Mouse (Mus musculus): Measurements from ENCODE around the gene Fpr2. TPM values are rescaled to one million over a fixed set of nuclear protein-coding genes. Genes with fewer than 3 reads are reported as not detected.
"Not testable (repeated sequence)": the region's sequence is repeated elsewhere in the genome, so short reads cannot be mapped to it uniquely, and the experiment has no call there.

Gene Fpr2
- polyA plus RNA-seq, 1 experiment from 2014 or later: not detected

DNA sequence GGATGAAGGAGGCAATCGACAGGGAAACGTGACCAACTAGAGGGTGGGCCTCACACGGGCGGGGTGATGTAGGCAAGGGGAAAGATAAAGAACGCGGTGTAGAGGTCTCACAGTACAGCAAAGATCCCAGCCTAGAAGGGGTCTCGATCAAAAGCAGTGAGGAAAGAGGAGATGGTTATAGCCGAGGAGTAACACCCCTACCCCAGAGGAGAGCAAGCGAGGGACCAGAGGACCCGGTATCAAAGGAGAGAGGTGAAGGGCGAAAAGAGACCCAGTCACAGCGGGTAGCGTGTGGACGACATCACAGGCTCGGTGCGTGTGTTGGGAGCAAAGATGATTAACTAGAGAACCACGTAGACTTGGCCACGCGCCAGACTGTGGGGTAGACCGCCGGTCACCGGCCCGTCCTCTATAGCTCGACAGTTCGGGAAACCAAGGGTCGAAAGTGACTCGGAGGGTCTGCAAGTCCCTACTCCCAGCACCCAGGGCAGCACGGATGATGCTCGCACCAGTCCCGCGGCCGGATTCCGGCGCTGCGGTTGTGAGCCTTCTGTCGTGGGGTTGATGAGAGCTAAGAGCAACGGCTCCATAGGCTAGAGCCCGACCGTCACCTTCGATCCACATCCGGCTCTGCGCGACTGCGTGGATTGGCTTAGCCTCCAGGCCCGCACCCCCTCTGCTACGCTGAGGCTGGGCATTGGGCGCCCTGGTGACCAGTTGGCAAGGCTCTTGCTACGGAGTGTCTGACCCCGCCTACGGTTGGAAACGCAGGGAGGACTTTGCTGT is 22.2 kb downstream of the Fpr2 start:
- Histone ChIP-seq H3K4me3 (ENCODE audit: low read depth, low read length) (peak overlapping the region; percentile 37), H3K4me2 (replicated peaks; ENCODE audit: low read depth, low read length) (peak overlapping the region; percentile 54), H3K4me1 (replicated peaks; ENCODE audit: control insufficient read depth, insufficient read depth, low read length) (no peaks in the 10 kb centered on the region), H3K27me3 (ENCODE audit: control insufficient read depth, insufficient read depth, low read length) (no peaks in the 10 kb centered on the region), H3K9me3 (ENCODE audit: control insufficient read depth, low read length) (no peaks in the 10 kb centered on the region), H3K36me3 (ENCODE audit: control insufficient read depth, insufficient read depth, low read length) (no peaks in the 10 kb centered on the region), H3K9ac (ENCODE audit: low read depth, low read length) (peak overlapping the region; percentile 55), H3K27ac (ENCODE audit: low read depth, low read length) (no peak overlapping the region)
- WGBS: 20% methylated on average over 51 of the region's 51 CpGs
- ATAC-seq (ENCODE audit: low FRiP score) (peak; percentile 99), DNase-seq (ENCODE audit: low spot score) (peak; percentile 85)

DNA sequence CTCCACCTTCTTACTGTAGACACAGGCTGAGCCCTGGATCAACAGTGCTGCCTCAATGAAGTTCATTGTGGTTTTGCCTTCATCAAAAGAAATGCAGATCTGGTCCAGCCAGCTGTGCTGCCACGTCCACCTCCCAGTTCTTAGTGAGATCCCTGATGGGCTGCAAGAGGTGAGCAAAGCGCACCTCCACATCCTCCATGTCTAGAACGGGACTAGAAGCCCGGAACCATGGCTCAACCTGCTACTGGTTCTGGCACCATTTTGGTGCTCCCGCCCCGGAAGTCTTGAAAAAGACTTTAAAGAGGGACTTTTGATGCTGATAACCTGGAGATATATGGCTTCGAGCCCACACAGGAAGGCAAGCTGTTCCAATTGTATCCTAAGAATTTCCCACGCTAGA is 25.0 kb downstream of the Fpr2 start:
- 89% methylated on average over 8 of the region's 8 CpGs for WGBS
- H3K27ac ChIP-seq (ENCODE audit: low read depth, low read length); ATAC-seq (ENCODE audit: low FRiP score): not testable (repeated sequence)

DNA sequence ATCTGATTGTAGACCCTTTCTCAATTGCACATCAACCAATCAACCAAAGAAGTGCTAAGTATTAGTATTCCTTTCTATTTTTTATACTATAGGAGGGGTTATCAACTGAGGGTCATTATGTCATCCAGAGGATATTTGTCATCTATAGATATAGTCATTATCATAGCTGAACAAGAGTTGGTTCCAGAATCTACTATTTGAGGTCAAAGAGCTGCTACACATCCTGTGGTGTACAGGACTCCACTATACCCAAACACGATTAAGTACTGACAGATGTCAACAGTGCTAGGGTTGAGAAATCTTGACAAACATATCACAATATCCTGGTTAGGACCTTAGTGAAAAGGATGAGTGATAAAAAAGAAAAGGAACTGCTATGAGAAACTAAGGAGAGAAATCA is 29.8 kb downstream of the Fpr2 start:
- DNase-seq (ENCODE audit: low spot score) (no peak), ATAC-seq (ENCODE audit: low FRiP score) (no peak)
- no peaks in the 10 kb centered on the region for H3K9me3 ChIP-seq (ENCODE audit: control insufficient read depth, low read length)
- WGBS: 91% methylated on average over 1 of the region's 1 CpGs
- H3K27ac ChIP-seq (ENCODE audit: low read depth, low read length): no peak overlapping the region
- no peak overlapping the region for H3K9ac ChIP-seq (ENCODE audit: low read depth, low read length)
- H3K36me3 ChIP-seq (ENCODE audit: control insufficient read depth, insufficient read depth, low read length): no peaks in the 10 kb centered on the region
- H3K4me3 ChIP-seq (ENCODE audit: low read depth, low read length): no peak overlapping the region
- no peak overlapping the region for H3K4me2 ChIP-seq (replicated peaks; ENCODE audit: low read depth, low read length)
- H3K27me3 ChIP-seq (ENCODE audit: control insufficient read depth, insufficient read depth, low read length): no peaks in the 10 kb centered on the region
- H3K4me1 ChIP-seq (replicated peaks; ENCODE audit: control insufficient read depth, insufficient read depth, low read length): no peaks in the 10 kb centered on the region

More for the DNA sequence above, 25.0 kb downstream of the Fpr2 start:
- DNase-seq (ENCODE audit: low spot score); H3K9me3 ChIP-seq (ENCODE audit: control insufficient read depth, low read length); H3K4me3 ChIP-seq (ENCODE audit: low read depth, low read length); H3K27me3 ChIP-seq (ENCODE audit: control insufficient read depth, insufficient read depth, low read length); H3K4me2 ChIP-seq (replicated peaks; ENCODE audit: low read depth, low read length); H3K9ac ChIP-seq (ENCODE audit: low read depth, low read length); H3K36me3 ChIP-seq (ENCODE audit: control insufficient read depth, insufficient read depth, low read length); H3K4me1 ChIP-seq (replicated peaks; ENCODE audit: control insufficient read depth, insufficient read depth, low read length): not testable (repeated sequence)

DNA sequence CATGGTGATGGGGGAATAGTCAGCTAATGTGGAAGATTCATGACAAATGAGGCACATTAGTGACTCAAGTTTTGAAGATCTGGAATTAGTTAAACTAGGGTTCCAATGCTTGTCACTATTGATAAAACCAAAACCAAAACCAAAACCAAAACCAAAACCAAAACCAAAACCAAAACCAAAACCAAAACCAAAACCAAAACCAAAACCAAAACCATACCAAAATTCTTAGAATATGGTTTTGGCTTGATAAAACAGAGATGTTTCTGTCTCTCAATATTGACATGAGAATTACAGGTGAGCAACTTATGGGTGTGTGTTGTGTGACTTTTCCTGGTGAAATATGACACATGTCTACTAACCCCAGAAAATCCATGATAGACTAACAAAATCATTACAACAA is 30.2 kb downstream of the Fpr2 start:
- no peaks in the 10 kb centered on the region for H3K4me1 ChIP-seq (replicated peaks; ENCODE audit: control insufficient read depth, insufficient read depth, low read length)
- no peak overlapping the region for H3K4me3 ChIP-seq (ENCODE audit: low read depth, low read length)
- no peaks in the 10 kb centered on the region for H3K36me3 ChIP-seq (ENCODE audit: control insufficient read depth, insufficient read depth, low read length)
- no peaks in the 10 kb centered on the region for H3K9me3 ChIP-seq (ENCODE audit: control insufficient read depth, low read length)
- no peaks in the 10 kb centered on the region for H3K27me3 ChIP-seq (ENCODE audit: control insufficient read depth, insufficient read depth, low read length)
- H3K4me2 ChIP-seq (replicated peaks; ENCODE audit: low read depth, low read length): no peak overlapping the region
- no peak for ATAC-seq (ENCODE audit: low FRiP score)
- no peak overlapping the region for H3K27ac ChIP-seq (ENCODE audit: low read depth, low read length)
- no peak overlapping the region for H3K9ac ChIP-seq (ENCODE audit: low read depth, low read length)
- no peak for DNase-seq (ENCODE audit: low spot score)

Other genes with a start within 250 kb of the Fpr2 start
- gene Vmn2r90, start 184.1 kb upstream of the Fpr2 start, polyA plus RNA-seq (2014; fragmentation: Nextera tagmentation; extraction: Ambion mirVana): not detected in 2 replicates
- 21.8 and 35.4 TPM in 2 replicates for gene Spaca6, start 60.7 kb upstream of the Fpr2 start, polyA plus RNA-seq (2014; fragmentation: Nextera tagmentation; extraction: Ambion mirVana)
- 1.2 and 2.6 TPM in 2 replicates for gene Has1, start 32.6 kb upstream of the Fpr2 start, polyA plus RNA-seq (2014; fragmentation: Nextera tagmentation; extraction: Ambion mirVana)
- gene Fpr1, start 3.9 kb upstream of the Fpr2 start, polyA plus RNA-seq (2014; fragmentation: Nextera tagmentation; extraction: Ambion mirVana): 0.17 and 0.25 TPM in 2 replicates
- not detected in 2 replicates for gene Fpr3, start within 50 bp of the Fpr2 start, polyA plus RNA-seq (2014; fragmentation: Nextera tagmentation; extraction: Ambion mirVana)
- gene Fpr-rs4, start 133.9 kb downstream of the Fpr2 start, polyA plus RNA-seq (2014; fragmentation: Nextera tagmentation; extraction: Ambion mirVana): not detected in 2 replicates
- gene Vmn2r124, start 161.6 kb downstream of the Fpr2 start, polyA plus RNA-seq (2014; fragmentation: Nextera tagmentation; extraction: Ambion mirVana): not detected in 2 replicates
- not detected in 2 replicates for gene Vmn2r91, start 197.2 kb downstream of the Fpr2 start, polyA plus RNA-seq (2014; fragmentation: Nextera tagmentation; extraction: Ambion mirVana)